Mouse (Mus musculus): ENCODE results near the gene Hhatl. TPM values are rescaled to one million over a fixed set of nuclear protein-coding genes. Genes with fewer than 3 reads are reported as not detected.

Hhatl gene
- polyA plus RNA-seq, 1 experiment from 2014 or later: not detected

DNA sequence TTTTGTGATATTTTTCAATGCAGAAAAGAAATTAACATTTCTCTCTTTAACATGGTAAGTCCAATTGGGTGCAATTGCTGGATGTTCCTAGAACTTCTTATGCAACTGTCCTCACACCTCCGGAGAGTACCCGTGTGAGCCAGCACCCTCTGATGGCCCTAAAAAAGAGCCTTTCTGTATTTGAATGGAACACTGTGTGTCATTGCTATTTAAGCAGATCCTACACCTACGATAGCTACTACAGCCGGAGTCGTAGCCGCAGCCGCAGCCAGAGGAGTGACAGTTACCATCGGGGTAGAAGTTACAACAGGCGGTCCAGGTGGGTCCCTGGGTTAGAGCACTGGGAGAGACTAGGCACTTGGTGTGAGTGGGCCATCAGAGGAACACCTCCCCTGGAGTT is 39.5 kb downstream of the Hhatl start:
- H3K27ac ChIP-seq: no peak overlapping the region
- peaks cover 5% of the 10 kb centered on the region for H3K4me1 ChIP-seq (replicated peaks)
- ATAC-seq (ENCODE audit: low FRiP score): no peak
- no peak overlapping the region for H3K4me3 ChIP-seq
- H3K27me3 ChIP-seq: no peaks in the 10 kb centered on the region
- H3K36me3 ChIP-seq: peaks cover 82% of the 10 kb centered on the region
- H3K9me3 ChIP-seq: no peaks in the 10 kb centered on the region
- 95% methylated on average over 9 of the region's 9 CpGs for WGBS
- no peak overlapping the region for H3K9ac ChIP-seq
- no peak overlapping the region for H3K4me2 ChIP-seq

DNA sequence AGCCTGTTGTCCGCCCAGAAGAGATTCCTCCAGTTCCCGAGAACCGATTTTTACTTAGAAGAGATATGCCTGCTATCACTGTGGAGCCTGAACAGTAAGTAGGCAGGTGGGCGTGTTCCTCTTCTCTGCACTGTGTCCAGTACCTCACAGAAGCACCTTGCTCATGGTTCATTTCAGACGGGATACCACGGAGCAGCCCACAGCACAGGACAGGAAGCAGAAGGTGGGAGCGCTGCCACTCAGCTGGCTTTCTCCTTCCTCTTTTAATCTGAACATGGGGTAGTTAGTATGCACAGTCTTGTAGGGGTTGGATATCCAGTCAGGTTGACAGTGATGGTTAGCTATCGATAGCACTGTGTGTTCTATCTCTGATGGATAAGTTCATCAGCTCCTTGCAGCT is 48.3 kb downstream of the Hhatl start:
- Histone ChIP-seq H3K4me1 (replicated peaks) (no peaks in the 10 kb centered on the region), H3K4me3 (no peak overlapping the region), H3K36me3 (peaks cover 81% of the 10 kb centered on the region), H3K9ac (no peak overlapping the region), H3K9me3 (no peaks in the 10 kb centered on the region), H3K27ac (no peak overlapping the region), H3K27me3 (no peaks in the 10 kb centered on the region), H3K4me2 (no peak overlapping the region)
- WGBS: 93% methylated on average over 8 of the region's 8 CpGs
- no peak for ATAC-seq (ENCODE audit: low FRiP score)

GRCm38 (mm10) chr9:121741168-121741567 is 51.1 kb downstream of the Hhatl start:
- WGBS: 96% methylated on average over 3 of the region's 3 CpGs
- ATAC-seq (ENCODE audit: low FRiP score): no peak
- H3K36me3 ChIP-seq: peaks cover 52% of the 10 kb centered on the region

DNA sequence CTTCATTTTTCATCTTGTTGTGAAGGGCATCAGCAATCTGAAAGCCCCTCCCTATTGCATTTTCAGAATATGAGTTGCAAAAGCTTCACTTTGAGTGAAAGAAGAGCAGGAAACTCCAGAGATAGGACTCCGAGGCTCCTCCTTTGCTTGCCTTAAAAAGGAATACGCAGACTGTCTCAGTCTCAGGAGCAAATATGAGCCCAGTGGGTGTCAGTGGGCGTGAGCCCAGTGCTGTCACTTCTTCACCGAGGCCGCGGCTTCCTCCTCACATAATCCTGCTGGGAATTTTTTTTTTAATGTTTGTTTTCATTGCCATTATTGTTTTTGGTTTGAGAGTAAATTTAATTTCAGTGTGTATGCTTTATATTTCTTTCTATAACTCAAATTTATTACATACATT is 51.8 kb downstream of the Hhatl start:
- H3K36me3 ChIP-seq: peaks cover 47% of the 10 kb centered on the region
- H3K27ac ChIP-seq: no peak overlapping the region
- ATAC-seq (ENCODE audit: low FRiP score): no peak
- H3K9ac ChIP-seq: no peak overlapping the region
- no peaks in the 10 kb centered on the region for H3K9me3 ChIP-seq
- 90% methylated on average over 6 of the region's 6 CpGs for WGBS
- H3K4me2 ChIP-seq: no peak overlapping the region
- H3K27me3 ChIP-seq: no peaks in the 10 kb centered on the region
- H3K4me3 ChIP-seq: no peak overlapping the region
- no peaks in the 10 kb centered on the region for H3K4me1 ChIP-seq (replicated peaks)

More at GRCm38 (mm10) chr9:121741168-121741567, 51.1 kb downstream of the Hhatl start:
- Histone ChIP-seq H3K4me3 (no peak overlapping the region), H3K4me1 (replicated peaks) (no peaks in the 10 kb centered on the region), H3K9me3 (no peaks in the 10 kb centered on the region), H3K27ac (no peak overlapping the region), H3K27me3 (no peaks in the 10 kb centered on the region), H3K4me2 (no peak overlapping the region), H3K9ac (no peak overlapping the region)

Other genes starting within 250 kb of the Hhatl start
- gene Lyzl4, start 150.4 kb downstream of the Hhatl start, polyA plus RNA-seq (2015; fragmentation: Nextera tagmentation; extraction: Ambion mirVana): 0.32 TPM in 1 of 2 replicates, not detected in the other
- gene Vipr1, start 149.8 kb downstream of the Hhatl start, polyA plus RNA-seq (2015; fragmentation: Nextera tagmentation; extraction: Ambion mirVana): 0.51 and 0.54 TPM in 2 replicates
- 28.9 and 33.5 TPM in 2 replicates for gene Sec22c, start 87.0 kb downstream of the Hhatl start, polyA plus RNA-seq (2015; fragmentation: Nextera tagmentation; extraction: Ambion mirVana)
- 162 and 166 TPM in 2 replicates for gene Ss18l2, start 82.2 kb downstream of the Hhatl start, polyA plus RNA-seq (2015; fragmentation: Nextera tagmentation; extraction: Ambion mirVana)
- gene Nktr, start 73.3 kb downstream of the Hhatl start, polyA plus RNA-seq (2015; fragmentation: Nextera tagmentation; extraction: Ambion mirVana): 64.6 and 67.4 TPM in 2 replicates
- gene Zfp651, start 33.2 kb downstream of the Hhatl start, polyA plus RNA-seq (2015; fragmentation: Nextera tagmentation; extraction: Ambion mirVana): 11.5 and 13.3 TPM in 2 replicates
- gene Klhl40, start 14.9 kb downstream of the Hhatl start, polyA plus RNA-seq (2015; fragmentation: Nextera tagmentation; extraction: Ambion mirVana): 1.2 and 1.3 TPM in 2 replicates
- 3.2 and 3.7 TPM in 2 replicates for gene Ccdc13, start 47.0 kb upstream of the Hhatl start, polyA plus RNA-seq (2015; fragmentation: Nextera tagmentation; extraction: Ambion mirVana)
- gene Higd1a, start 65.9 kb upstream of the Hhatl start, polyA plus RNA-seq (2015; fragmentation: Nextera tagmentation; extraction: Ambion mirVana): 144 and 145 TPM in 2 replicates
- 2.1 and 2.5 TPM in 2 replicates for gene Ackr2, start 105.8 kb upstream of the Hhatl start, polyA plus RNA-seq (2015; fragmentation: Nextera tagmentation; extraction: Ambion mirVana)
- not detected in 2 replicates for gene Cyp8b1, start 123.8 kb upstream of the Hhatl start, polyA plus RNA-seq (2015; fragmentation: Nextera tagmentation; extraction: Ambion mirVana)
- gene Fam198a, start 158.5 kb upstream of the Hhatl start, polyA plus RNA-seq (2015; fragmentation: Nextera tagmentation; extraction: Ambion mirVana): 2.1 and 2.5 TPM in 2 replicates
- 23.4 and 25.2 TPM in 2 replicates for gene Pomgnt2, start 204.6 kb upstream of the Hhatl start, polyA plus RNA-seq (2015; fragmentation: Nextera tagmentation; extraction: Ambion mirVana)